Mouse (Mus musculus) regulatory T cell (primary cell): Measurements from ENCODE around the gene Mecom.

Experiments
- in situ Hi-C: fragments of 300-600 bp; cut with MboI, MseI; formaldehyde crosslinking; loops from one replicate; pipeline ENCODE4 v1.15.1; 2025; ENCODE audit warnings: high pct_unique_total_duplicates

Gene Mecom

GRCm38 (mm10) chr3:29980531-29980930, 567.3 kb downstream of the Mecom start:
- in situ Hi-C loops: loop anchor here (5.0 kb wide), 1 partner anchor 77 kb away; no protein-coding TSS in a partner anchor

DNA sequence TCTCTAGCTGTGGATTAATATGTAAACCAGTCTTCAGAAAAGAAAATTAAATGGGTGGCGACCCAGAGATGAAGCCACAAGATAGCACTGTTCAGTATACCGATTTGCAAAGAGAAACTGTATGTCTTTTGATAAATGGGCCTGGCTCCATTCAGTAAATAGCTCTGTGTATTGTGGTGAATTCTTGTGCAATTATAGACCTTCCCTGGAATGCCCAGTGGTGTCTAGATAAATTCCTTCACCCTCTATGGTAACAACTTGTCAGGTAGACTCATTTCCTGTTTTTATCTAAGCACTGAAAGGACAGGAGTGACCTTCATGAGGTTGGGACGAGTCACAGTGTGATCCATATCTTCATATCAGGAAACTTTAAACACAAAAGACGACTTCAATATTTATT, 571.2 kb downstream of the Mecom start:
- in situ Hi-C loops: no loop called here

- in situ Hi-C loops: no loop called here
These were observed 579.3 kb downstream of the Mecom start for GRCm38 (mm10) chr3:29968433-29968949.

GRCm38 (mm10) chr3:29963953-29964352, 583.9 kb downstream of the Mecom start:
- in situ Hi-C loops: no loop called here

DNA sequence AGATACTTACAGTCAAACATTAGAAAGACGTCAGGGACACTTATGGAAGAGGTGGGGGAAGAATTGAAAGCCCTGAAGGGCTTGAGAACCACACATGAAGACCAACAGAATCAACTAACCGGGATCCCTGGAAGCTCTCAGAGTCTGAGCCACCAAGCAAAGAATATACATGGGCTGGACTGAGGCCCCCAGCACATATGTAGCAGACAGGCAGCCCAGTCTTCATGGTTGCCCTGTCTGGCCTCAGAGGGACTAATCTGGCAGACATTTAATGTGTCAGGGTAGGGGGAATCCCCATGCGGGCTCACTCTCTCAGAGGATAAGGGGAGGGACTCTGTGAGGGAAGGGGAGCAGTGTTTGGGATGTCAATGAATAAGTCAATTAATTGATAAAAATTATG, 584.4 kb downstream of the Mecom start:
- in situ Hi-C loops: no loop called here

- in situ Hi-C loops: loop anchor here (10.0 kb wide), 1 partner anchor 144 kb away; no protein-coding TSS in a partner anchor
These were observed 588.8 kb downstream of the Mecom start for GRCm38 (mm10) chr3:29959051-29959450.

DNA sequence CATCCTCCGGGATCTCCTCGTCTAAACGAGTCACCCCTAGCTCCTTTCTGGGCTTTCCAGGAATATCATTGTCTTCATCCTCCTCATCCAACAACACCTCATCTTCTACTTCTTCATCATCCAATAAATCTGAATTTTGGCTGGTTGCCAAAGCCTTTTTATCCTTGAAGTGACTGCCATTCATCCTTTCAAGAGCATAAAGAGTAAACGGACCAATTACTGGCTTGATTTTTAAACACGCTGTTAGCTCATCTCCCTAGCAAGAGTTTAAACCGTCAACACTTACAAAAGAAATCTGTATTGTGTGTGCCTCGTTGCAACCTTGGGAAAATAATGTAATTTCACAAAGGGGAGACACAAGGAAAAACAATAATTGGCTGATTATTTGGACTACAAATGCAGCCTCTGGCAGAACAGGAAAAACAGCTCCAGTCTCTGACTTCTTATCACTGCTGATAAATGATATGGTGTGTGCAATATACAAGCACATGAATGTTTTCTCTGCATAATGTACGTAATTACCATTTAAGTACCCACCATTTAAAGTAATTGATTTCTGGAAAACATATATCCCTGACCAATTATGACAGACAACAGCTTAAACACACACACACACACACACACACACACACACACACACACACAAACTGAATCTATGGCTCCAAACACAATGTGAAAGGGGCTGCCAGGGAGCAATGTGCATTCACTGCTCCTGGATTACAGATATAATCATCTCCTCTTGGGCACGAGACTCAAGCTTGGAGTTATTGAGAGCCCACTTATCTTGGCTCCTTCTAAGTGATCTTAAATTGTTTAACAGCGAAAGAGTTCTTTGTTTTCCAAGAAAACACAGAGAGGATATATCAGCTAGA, 590.2 kb downstream of the Mecom start:
- in situ Hi-C loops: loop anchor here (10.0 kb wide), 1 partner anchor 143 kb away; no protein-coding TSS in a partner anchor

- in situ Hi-C loops: loop anchor here (10.0 kb wide), 1 partner anchor 138 kb away; no protein-coding TSS in a partner anchor
These were observed 594.5 kb downstream of the Mecom start for GRCm38 (mm10) chr3:29953269-29953668.

DNA sequence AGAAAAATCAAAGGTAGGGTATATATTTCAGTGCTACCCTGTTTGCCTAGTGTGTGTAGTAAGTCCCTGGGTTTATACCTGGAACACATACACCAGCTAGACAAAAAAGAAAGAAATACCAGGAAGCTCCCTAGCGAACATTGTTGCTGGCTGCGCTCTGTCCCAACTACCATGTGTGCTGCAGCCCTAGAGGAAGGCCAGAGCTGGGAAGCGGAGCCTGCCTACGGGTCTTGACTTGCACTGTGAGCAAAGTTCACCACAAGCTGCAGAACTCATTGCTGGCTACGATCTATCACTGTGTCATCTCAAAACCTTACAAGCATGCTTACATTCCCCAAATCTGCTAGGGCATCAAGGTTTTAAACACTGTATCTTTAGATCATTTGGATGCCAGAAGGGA, 597.0 kb downstream of the Mecom start:
- in situ Hi-C loops: loop anchor here (10.0 kb wide), 1 partner anchor 136 kb away; no protein-coding TSS in a partner anchor

- in situ Hi-C loops: no loop called here
These were observed 644.1 kb downstream of the Mecom start for GRCm38 (mm10) chr3:29903596-29904308.
